Mouse (Mus musculus) embryo, embryonic 10 days (tissue): ENCODE measurements around the gene Mff.
A peak's percentile ranks its signal among the peaks of the same experiment; 100 is the strongest.

Experiments used
- DNase-seq: peaks from one replicate; pipeline ENCODE4 v3.0.0-alpha.2; 2015; ENCODE audit warnings: low spot score

The Mff gene

GRCm38 (mm10) chr1:82772428-82772827 lies 47.7 kb downstream of the Mff start:
- DNase-seq = no peak

GRCm38 (mm10) chr1:82773208-82773607 lies 48.5 kb downstream of the Mff start:
- DNase-seq = no peak

GRCm38 (mm10) chr1:82775293-82775692 lies 50.6 kb downstream of the Mff start:
- DNase-seq = no peak

- no peak for DNase-seq
Measured at GRCm38 (mm10) chr1:82779388-82779966, 54.8 kb downstream of the Mff start.

- no peak for DNase-seq
Measured at GRCm38 (mm10) chr1:82783559-82783958, 58.9 kb downstream of the Mff start.

GRCm38 (mm10) chr1:82785546-82785945 lies 60.9 kb downstream of the Mff start:
- DNase-seq = no peak

GRCm38 (mm10) chr1:82787414-82787813 lies 62.7 kb downstream of the Mff start:
- DNase-seq = peak; percentile 81

GRCm38 (mm10) chr1:82788070-82788469 lies 63.4 kb downstream of the Mff start:
- no peak for DNase-seq

GRCm38 (mm10) chr1:82791105-82791504 lies 66.4 kb downstream of the Mff start:
- DNase-seq = no peak

GRCm38 (mm10) chr1:82792238-82792637 lies 67.5 kb downstream of the Mff start:
- DNase-seq = no peak

- no peak for DNase-seq
Measured at GRCm38 (mm10) chr1:82793110-82793509, 68.4 kb downstream of the Mff start.

GRCm38 (mm10) chr1:82793986-82794385 lies 69.3 kb downstream of the Mff start:
- no peak for DNase-seq

GRCm38 (mm10) chr1:82795211-82795610 lies 70.5 kb downstream of the Mff start:
- DNase-seq = no peak

- peak; percentile 42 for DNase-seq
Measured at GRCm38 (mm10) chr1:82795702-82796443, 71.2 kb downstream of the Mff start.

GRCm38 (mm10) chr1:82797088-82797487 lies 72.4 kb downstream of the Mff start:
- DNase-seq = no peak

GRCm38 (mm10) chr1:82798304-82798703 lies 73.6 kb downstream of the Mff start:
- no peak for DNase-seq

GRCm38 (mm10) chr1:82798922-82799321 lies 74.2 kb downstream of the Mff start:
- no peak for DNase-seq

GRCm38 (mm10) chr1:82801105-82801783 lies 76.6 kb downstream of the Mff start:
- no peak for DNase-seq
